Mouse (Mus musculus) forebrain, embryonic 15.5 days (tissue): ENCODE results near the gene Megf11. TPM values are rescaled to one million over a fixed set of nuclear protein-coding genes. Genes with fewer than 3 reads are reported as not detected.
A peak's percentile ranks its signal among the peaks of the same experiment; 100 is the strongest.
"Not testable (repeated sequence)": the region's sequence is repeated elsewhere in the genome, so short reads cannot be mapped to it uniquely, and the experiment has no call there.

Source experiments
- ATAC-seq: fragments of 200-750 bp; cut with Nextera tagmentation; replicated peaks from 2 replicates; pipeline ENCODE4 v1.8.0; 2017; ENCODE audit warnings: mild to moderate bottlenecking, moderate TSS enrichment, moderate library complexity
- H3K27ac ChIP-seq: fragments of 300-500 bp; sonication (generic); replicated peaks from 2 replicates; pipeline ENCODE4 v1.5.1; 2015; ENCODE audit warnings: mild to moderate bottlenecking, inconsistent platforms
- H3K27me3 ChIP-seq: fragments of 300-500 bp; sonication (generic); 2 replicates; pipeline ENCODE4 v1.6.1; 2015; ENCODE audit warnings: inconsistent platforms
- H3K36me3 ChIP-seq: fragments of 300-500 bp; sonication (generic); 2 replicates; pipeline ENCODE4 v1.6.1; 2015; ENCODE audit warnings: mild to moderate bottlenecking, inconsistent platforms
- H3K4me1 ChIP-seq: fragments of 300-500 bp; sonication (generic); 2 replicates; pipeline ENCODE4 v1.6.1; 2015; ENCODE audit warnings: inconsistent platforms
- H3K4me2 ChIP-seq: fragments of 300-500 bp; sonication (generic); replicated peaks from 2 replicates; pipeline ENCODE4 v1.6.1; 2015; ENCODE audit warnings: mild to moderate bottlenecking, inconsistent platforms
- H3K4me3 ChIP-seq: fragments of 300-500 bp; sonication (generic); 2 replicates; pipeline ENCODE4 v1.5.1; 2015; ENCODE audit warnings: mild to moderate bottlenecking, inconsistent platforms
- H3K9ac ChIP-seq: fragments of 300-500 bp; sonication (generic); replicated peaks from 2 replicates; pipeline ENCODE4 v1.6.1; 2015; ENCODE audit warnings: mild to moderate bottlenecking, inconsistent platforms
- H3K9me3 ChIP-seq: fragments of 300-500 bp; sonication (generic); 2 replicates; pipeline ENCODE4 v1.6.1; 2016; ENCODE audit warnings: inconsistent platforms
- WGBS: fragments of 180-500 bp; shearing (Covaris S2); methylation state at CpG from one replicate; pipeline ENCODE4 v1.1.7; 2015; ENCODE audit warnings: mixed read lengths; 5-methylcytosine and 5-hydroxymethylcytosine counted together
- polyA plus RNA-seq: library from polyadenylated mRNA; unstranded; fragments of >200 nt; fragmentation: Nextera tagmentation; extraction: Ambion mirVana; gene quantifications from 2 replicates; pipeline ENCODE4 v1.2.1, GENCODE M21; 2015

Gene Megf11
- polyA plus RNA-seq, 1 experiment from 2014 or later, result 9.0 TPM

DNA sequence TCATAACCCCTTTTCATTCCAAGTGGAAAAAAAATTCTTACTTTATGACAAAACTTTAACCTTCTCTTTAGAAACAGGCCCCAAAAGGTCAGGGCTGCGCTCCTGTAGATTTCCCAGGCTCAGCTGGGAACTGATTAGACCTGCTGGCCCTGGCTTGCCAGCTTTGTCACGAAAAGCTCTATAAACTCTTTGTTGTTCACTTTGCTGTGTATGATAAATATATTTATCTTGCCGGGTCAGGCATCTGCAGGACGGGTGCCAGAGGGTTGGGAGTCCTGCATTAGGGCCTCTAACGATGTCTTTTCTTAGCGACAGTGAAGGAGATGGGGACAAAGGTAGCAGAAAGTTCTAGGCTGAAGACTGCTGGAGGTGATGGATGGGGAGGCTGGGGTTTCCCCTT lies 87.3 kb downstream of the Megf11 start:
- Histone ChIP-seq H3K36me3 (no peaks in the 10 kb centered on the region), H3K4me2 (no peak overlapping the region), H3K4me3 (no peak overlapping the region), H3K4me1 (peaks cover 36% of the 10 kb centered on the region), H3K27me3 (no peaks in the 10 kb centered on the region), H3K9me3 (no peaks in the 10 kb centered on the region), H3K9ac (no peak overlapping the region), H3K27ac (no peak overlapping the region)
- ATAC-seq, result no peak
- WGBS, result 34% methylated on average over 6 of the region's 6 CpGs

GRCm38 (mm10) chr9:64473170-64473569 lies 87.7 kb downstream of the Megf11 start:
- no peaks in the 10 kb centered on the region for H3K36me3 ChIP-seq
- 63% methylated on average over 2 of the region's 2 CpGs for WGBS

DNA sequence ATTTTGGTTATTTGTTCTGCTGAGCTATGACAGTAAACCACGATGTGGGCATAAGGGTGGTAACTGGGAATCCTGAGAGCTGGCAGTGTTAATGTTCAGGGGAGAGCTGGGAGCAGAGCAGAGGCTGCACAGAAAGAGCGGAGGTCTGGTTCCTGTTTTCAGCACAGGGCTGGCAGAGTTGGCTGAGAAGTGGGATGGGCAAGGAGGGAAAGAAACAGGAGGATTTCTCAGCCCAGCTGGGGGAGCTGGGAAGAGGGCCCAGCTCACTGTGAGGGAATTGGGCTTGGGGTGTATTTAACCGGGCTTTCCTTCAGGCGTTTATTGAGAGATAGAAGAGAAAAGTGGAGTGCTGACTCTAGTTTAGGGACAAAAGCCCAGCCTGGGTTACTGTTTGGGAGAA lies 88.3 kb downstream of the Megf11 start:
- H3K36me3 ChIP-seq, result no peaks in the 10 kb centered on the region
- no peak; the same call in 1 of the 2 replicates for ATAC-seq
- 46% methylated on average over 4 of the region's 4 CpGs for WGBS

More at GRCm38 (mm10) chr9:64473170-64473569, 87.7 kb downstream of the Megf11 start:
- no peak for ATAC-seq
- Histone ChIP-seq H3K4me1 (peaks cover 36% of the 10 kb centered on the region), H3K9me3 (no peaks in the 10 kb centered on the region), H3K4me3 (no peak overlapping the region), H3K27ac (peak overlapping the region; percentile 59), H3K9ac (no peak overlapping the region), H3K4me2 (no peak overlapping the region), H3K27me3 (no peaks in the 10 kb centered on the region)

GRCm38 (mm10) chr9:64474142-64474541 lies 88.7 kb downstream of the Megf11 start:
- H3K4me3 ChIP-seq, result no peak overlapping the region
- no peaks in the 10 kb centered on the region for H3K27me3 ChIP-seq
- ATAC-seq, result peak; percentile 34; the same call in 1 of the 2 replicates
- 34% methylated on average over 4 of the region's 4 CpGs for WGBS
- no peaks in the 10 kb centered on the region for H3K9me3 ChIP-seq
- H3K4me1 ChIP-seq, result peaks cover 36% of the 10 kb centered on the region
- H3K4me2 ChIP-seq, result no peak overlapping the region
- H3K9ac ChIP-seq, result no peak overlapping the region
- no peaks in the 10 kb centered on the region for H3K36me3 ChIP-seq
- H3K27ac ChIP-seq, result peak overlapping the region; percentile 59

More for the DNA sequence above, 88.3 kb downstream of the Megf11 start:
- H3K9me3 ChIP-seq, result no peaks in the 10 kb centered on the region
- H3K4me1 ChIP-seq, result peaks cover 36% of the 10 kb centered on the region
- peak overlapping the region; percentile 59 for H3K27ac ChIP-seq
- no peak overlapping the region for H3K4me3 ChIP-seq
- no peak overlapping the region for H3K9ac ChIP-seq
- no peaks in the 10 kb centered on the region for H3K27me3 ChIP-seq
- H3K4me2 ChIP-seq, result no peak overlapping the region

GRCm38 (mm10) chr9:64475942-64476341 lies 90.5 kb downstream of the Megf11 start:
- H3K27me3 ChIP-seq, result no peaks in the 10 kb centered on the region
- peaks cover 36% of the 10 kb centered on the region for H3K4me1 ChIP-seq
- no peak overlapping the region for H3K27ac ChIP-seq
- H3K4me2 ChIP-seq, result no peak overlapping the region
- H3K4me3 ChIP-seq, result no peak overlapping the region
- no peaks in the 10 kb centered on the region for H3K9me3 ChIP-seq
- 0 out of 2 replicates have a peak, but pooled peaks have one; percentile 57 for ATAC-seq
- H3K36me3 ChIP-seq, result no peaks in the 10 kb centered on the region
- WGBS, result 5% methylated on average over 2 of the region's 2 CpGs
- H3K9ac ChIP-seq, result no peak overlapping the region

GRCm38 (mm10) chr9:64477397-64477796 lies 92.0 kb downstream of the Megf11 start:
- H3K9me3 ChIP-seq, H3K9ac ChIP-seq, H3K4me2 ChIP-seq, H3K36me3 ChIP-seq, H3K4me3 ChIP-seq, ATAC-seq, H3K27ac ChIP-seq, H3K27me3 ChIP-seq: not testable (repeated sequence)
- H3K4me1 ChIP-seq, result peaks cover 36% of the 10 kb centered on the region
- 83% methylated on average over 7 of the region's 7 CpGs for WGBS

DNA sequence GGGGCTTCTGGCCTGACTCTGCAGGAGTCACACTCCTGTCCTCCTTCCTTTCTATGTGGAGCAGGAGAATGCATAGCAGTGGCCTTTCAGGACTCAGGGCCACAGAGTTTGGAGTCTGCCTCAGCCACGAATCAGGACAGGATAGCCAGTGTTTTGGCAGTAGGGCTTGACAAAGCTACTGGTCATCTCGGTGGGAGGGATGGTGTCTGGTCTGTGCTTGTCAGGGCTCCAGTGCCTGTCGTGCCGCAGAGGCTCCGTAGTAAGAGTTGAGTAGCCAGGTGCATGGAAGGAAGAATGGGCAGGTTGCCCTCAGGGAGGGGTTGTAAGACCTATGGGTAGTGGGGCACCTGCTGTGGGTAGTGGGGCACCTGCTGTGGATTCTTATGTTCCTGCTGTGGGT lies 96.7 kb downstream of the Megf11 start:
- Histone ChIP-seq H3K4me3 (no peak overlapping the region), H3K4me1 (no peaks in the 10 kb centered on the region), H3K27me3 (no peaks in the 10 kb centered on the region), H3K9me3 (no peaks in the 10 kb centered on the region), H3K36me3 (no peaks in the 10 kb centered on the region), H3K4me2 (no peak overlapping the region), H3K9ac (no peak overlapping the region), H3K27ac (no peak overlapping the region)
- WGBS, result 67% methylated on average over 5 of the region's 5 CpGs
- ATAC-seq, result no peak

- WGBS, result 67% methylated on average over 4 of the region's 4 CpGs
- ATAC-seq, result no peak
Measured at GRCm38 (mm10) chr9:64487377-64487776, 102.0 kb downstream of the Megf11 start.

GRCm38 (mm10) chr9:64494647-64495046 lies 109.2 kb downstream of the Megf11 start:
- Histone ChIP-seq H3K27ac (no peak overlapping the region), H3K9ac (no peak overlapping the region), H3K4me1 (peaks cover 22% of the 10 kb centered on the region), H3K27me3 (no peaks in the 10 kb centered on the region), H3K9me3 (no peaks in the 10 kb centered on the region), H3K4me3 (no peak overlapping the region), H3K36me3 (no peaks in the 10 kb centered on the region), H3K4me2 (no peak overlapping the region)
- 57% methylated on average over 6 of the region's 6 CpGs for WGBS
- no peak for ATAC-seq

More at GRCm38 (mm10) chr9:64487377-64487776, 102.0 kb downstream of the Megf11 start:
- no peak overlapping the region for H3K27ac ChIP-seq
- no peaks in the 10 kb centered on the region for H3K27me3 ChIP-seq
- no peaks in the 10 kb centered on the region for H3K36me3 ChIP-seq
- no peaks in the 10 kb centered on the region for H3K4me1 ChIP-seq
- no peak overlapping the region for H3K4me3 ChIP-seq
- no peak overlapping the region for H3K4me2 ChIP-seq
- no peak overlapping the region for H3K9ac ChIP-seq
- no peaks in the 10 kb centered on the region for H3K9me3 ChIP-seq

- Histone ChIP-seq H3K4me1 (peaks cover 32% of the 10 kb centered on the region), H3K36me3 (no peaks in the 10 kb centered on the region), H3K27me3 (no peaks in the 10 kb centered on the region), H3K9me3 (no peaks in the 10 kb centered on the region), H3K4me2 (no peak overlapping the region), H3K9ac (no peak overlapping the region), H3K4me3 (no peak overlapping the region), H3K27ac (peak overlapping the region; percentile 22; the same call in 1 of the 2 replicates)
- 26% methylated on average over 5 of the region's 5 CpGs for WGBS
- peak; percentile 82 for ATAC-seq
Measured at GRCm38 (mm10) chr9:64498929-64499328, 113.5 kb downstream of the Megf11 start.

- H3K9me3 ChIP-seq, result no peaks in the 10 kb centered on the region
- no peaks in the 10 kb centered on the region for H3K27me3 ChIP-seq
- ATAC-seq, result no peak
- H3K27ac ChIP-seq, result no peak overlapping the region
- H3K4me3 ChIP-seq, result no peak overlapping the region
- no peaks in the 10 kb centered on the region for H3K36me3 ChIP-seq
- peaks cover 52% of the 10 kb centered on the region for H3K4me1 ChIP-seq
- no peak overlapping the region for H3K4me2 ChIP-seq
- no peak overlapping the region for H3K9ac ChIP-seq
- WGBS, result 94% methylated on average over 8 of the region's 8 CpGs
Measured at GRCm38 (mm10) chr9:64501211-64501610, 115.8 kb downstream of the Megf11 start.

DNA sequence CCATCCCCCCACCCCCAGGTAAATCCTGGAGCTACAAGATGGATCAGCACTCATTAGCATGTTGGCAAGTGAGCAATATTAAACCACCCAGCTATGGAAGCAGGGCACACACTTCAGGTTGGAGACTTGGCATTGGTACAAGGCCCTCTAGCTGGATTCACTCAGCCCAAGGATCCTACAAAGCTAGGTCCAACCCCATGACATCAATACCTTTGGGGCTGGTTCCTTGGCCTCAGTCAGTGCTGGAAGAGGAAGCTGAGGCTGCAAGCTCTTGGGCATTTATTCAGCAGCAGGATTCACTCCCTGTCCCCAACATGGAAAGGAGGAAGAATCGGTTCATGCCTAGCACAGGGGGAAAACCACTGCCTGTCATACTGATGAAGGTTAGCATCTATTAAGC lies 118.6 kb downstream of the Megf11 start:
- Histone ChIP-seq H3K9ac (no peak overlapping the region), H3K9me3 (no peaks in the 10 kb centered on the region), H3K36me3 (no peaks in the 10 kb centered on the region), H3K27me3 (no peaks in the 10 kb centered on the region), H3K4me2 (no peak overlapping the region), H3K27ac (0 out of 2 replicates have a peak overlapping the region, but pooled peaks have one; percentile 7), H3K4me3 (no peak overlapping the region), H3K4me1 (peaks cover 49% of the 10 kb centered on the region)
- no peak for ATAC-seq
- 89% methylated on average over 1 of the region's 1 CpGs for WGBS

- H3K4me2 ChIP-seq, result no peak overlapping the region
- 0 out of 2 replicates have a peak overlapping the region, but pooled peaks have one; percentile 7 for H3K27ac ChIP-seq
- 71% methylated on average over 3 of the region's 3 CpGs for WGBS
- no peaks in the 10 kb centered on the region for H3K36me3 ChIP-seq
- no peak for ATAC-seq
- no peak overlapping the region for H3K4me3 ChIP-seq
- peaks cover 44% of the 10 kb centered on the region for H3K4me1 ChIP-seq
- no peaks in the 10 kb centered on the region for H3K9me3 ChIP-seq
- H3K9ac ChIP-seq, result no peak overlapping the region
- H3K27me3 ChIP-seq, result no peaks in the 10 kb centered on the region
Measured at GRCm38 (mm10) chr9:64504456-64504855, 119.0 kb downstream of the Megf11 start.
